Mouse (Mus musculus) neutrophil, adult 65 days (primary cell): Measurements from ENCODE around the gene Alox8. TPM values are rescaled to one million over a fixed set of nuclear protein-coding genes. Genes with fewer than 3 reads are reported as not detected.

ENCODE experiments used
- total RNA-seq: library from RNA; stranded (reverse); gene quantifications from 2 replicates; pipeline ENCODE4 v1.2.4, GENCODE M21; 2023

Alox8 gene
- total RNA-seq, result 0.13 TPM in 1 of 2 replicates, not detected in the other

DNA sequence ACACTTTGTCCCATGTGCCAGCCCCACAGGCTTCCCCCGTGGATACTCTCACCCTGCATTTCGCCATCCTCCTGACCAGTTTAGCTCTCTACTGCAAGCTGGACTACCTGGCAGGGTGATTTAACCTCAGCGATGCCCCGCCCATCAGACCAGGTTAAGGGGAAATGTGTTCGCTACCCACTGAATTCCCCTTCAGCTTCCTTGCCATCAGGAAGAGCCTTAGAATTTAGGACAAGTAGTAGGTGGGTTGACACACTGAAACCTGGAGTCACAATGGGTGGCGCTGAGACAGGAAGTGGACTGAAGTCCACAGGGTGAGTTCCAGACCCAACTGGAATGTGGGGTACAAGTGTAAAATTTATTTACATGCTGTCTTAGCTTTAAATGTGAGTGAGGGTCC, at the start of gene Alox8:
Gene Alox8, minus strand, starts transcription at position 101 of the 400 bp plus-strand sequence.

DNA sequence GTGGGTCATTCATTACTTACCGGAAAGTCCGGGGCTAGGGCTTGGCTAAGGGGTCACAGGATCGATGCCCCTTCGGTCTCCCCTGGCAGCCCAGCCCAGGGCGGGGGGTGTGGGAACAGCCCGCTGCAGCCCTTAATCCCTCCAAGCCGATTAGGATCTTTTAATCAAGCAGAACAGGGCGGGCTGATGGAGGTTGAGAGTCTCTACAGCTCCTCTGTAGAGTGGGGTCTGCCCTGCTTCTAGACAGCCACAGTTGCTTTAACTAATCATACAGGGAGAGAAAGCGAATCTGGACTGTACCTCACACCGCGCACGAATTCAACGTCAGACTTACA, 39.2 kb upstream of the Alox8 start, which contains the start of gene Gucy2e:
Gene Gucy2e, minus strand, starts transcription at position 111 of the 335 bp plus-strand sequence.

GRCm38 (mm10) chr11:69156800-69157199, 40.8 kb downstream of the Alox8 start, which contains the start of gene Alox12b:
Alox12b (plus strand) TSS chr11:69156989.

Other genes with a start within 250 kb of the Alox8 start
- not detected in 2 replicates for gene Arhgef15, start 240.4 kb downstream of the Alox8 start, total RNA-seq
- 1.7 and 3.3 TPM in 2 replicates for gene Slc25a35, start 229.7 kb downstream of the Alox8 start, total RNA-seq
- gene Rangrf, start 222.7 kb downstream of the Alox8 start, total RNA-seq, result 2.3 and 4.0 TPM in 2 replicates
- 14.2 and 18.1 TPM in 2 replicates for gene Pfas, start 189.4 kb downstream of the Alox8 start, total RNA-seq
- 26.5 and 40.5 TPM in 2 replicates for gene Ctc1, start 181.9 kb downstream of the Alox8 start, total RNA-seq
- gene Aurkb, start 152.2 kb downstream of the Alox8 start, total RNA-seq, result 66.6 and 91.0 TPM in 2 replicates
- gene Borcs6, start 138.1 kb downstream of the Alox8 start, total RNA-seq, result 41.4 and 58.9 TPM in 2 replicates
- 1.4 and 1.7 TPM in 2 replicates for gene Tmem107, start 127.0 kb downstream of the Alox8 start, total RNA-seq
- gene Vamp2, start 109.4 kb downstream of the Alox8 start, total RNA-seq, result 204 and 249 TPM in 2 replicates
- gene Per1, start 102.6 kb downstream of the Alox8 start, total RNA-seq, result 481 and 552 TPM in 2 replicates
- not detected in 2 replicates for gene Hes7, start 77.4 kb downstream of the Alox8 start, total RNA-seq
- not detected in 2 replicates for gene 9130213A22Rik, start 75.3 kb downstream of the Alox8 start, total RNA-seq
- gene Aloxe3, start 71.9 kb downstream of the Alox8 start, total RNA-seq, result not detected in 2 replicates
- gene Alox12b, start 40.9 kb downstream of the Alox8 start, total RNA-seq, result not detected in 2 replicates
- not detected in 2 replicates for gene Gucy2e, start 39.2 kb upstream of the Alox8 start, total RNA-seq
- gene Cntrob, start 125.9 kb upstream of the Alox8 start, total RNA-seq, result 10.1 and 10.6 TPM in 2 replicates
- gene Trappc1, start 126.1 kb upstream of the Alox8 start, total RNA-seq, result 39.8 and 44.7 TPM in 2 replicates
- gene Kcnab3, start 128.4 kb upstream of the Alox8 start, total RNA-seq, result 0.52 TPM in 1 of 2 replicates, not detected in the other
- 0.66 and 0.93 TPM in 2 replicates for gene Rnf227, start 142.6 kb upstream of the Alox8 start, total RNA-seq
- gene Chd3, start 171.6 kb upstream of the Alox8 start, total RNA-seq, result 11.1 and 13.1 TPM in 2 replicates
- gene Naa38, start 197.6 kb upstream of the Alox8 start, total RNA-seq, result 20.3 and 25.1 TPM in 2 replicates
- gene Cyb5d1, start 197.8 kb upstream of the Alox8 start, total RNA-seq, result 27.9 and 30.6 TPM in 2 replicates
- 3.1 and 3.2 TPM in 2 replicates for gene Tmem88, start 200.4 kb upstream of the Alox8 start, total RNA-seq
- gene Kdm6b, start 215.8 kb upstream of the Alox8 start, total RNA-seq, result 256 and 289 TPM in 2 replicates